Mouse (Mus musculus) stomach, adult 2 months (tissue): ENCODE data around the gene Sdr16c6. TPM values are rescaled to one million over a fixed set of nuclear protein-coding genes. Genes with fewer than 3 reads are reported as not detected.

Experiments used
- polyA plus RNA-seq: library from polyadenylated mRNA; depleted of rRNA; stranded (reverse); fragments of >200 nt; gene quantifications from 2 replicates; pipeline ENCODE4 v1.2.3, GENCODE M21; 2012; rRNA removed

Gene Sdr16c6
- polyA plus RNA-seq: not detected in 2 replicates

DNA sequence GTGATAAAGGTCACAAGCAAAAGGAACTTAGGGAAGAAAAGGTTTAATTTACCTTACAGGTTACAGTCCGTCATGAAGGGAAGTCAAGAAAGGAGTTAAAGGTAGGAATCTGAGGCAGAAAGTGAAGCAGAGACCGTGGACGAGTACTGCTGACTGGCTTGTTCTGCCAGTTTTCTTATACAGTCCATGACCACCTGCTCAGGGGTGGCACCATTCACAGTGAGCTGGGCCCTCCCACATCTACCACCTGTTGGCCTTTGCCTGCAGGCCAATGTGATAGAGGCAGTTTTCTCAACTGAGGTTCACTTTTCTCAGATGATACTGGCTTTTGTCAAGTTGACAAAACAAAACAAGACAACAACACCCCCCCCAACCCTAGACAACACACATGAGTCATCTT lies at the start of gene Sdr16c6:
Gene Sdr16c6, minus strand, starts transcription at position 151 of the 400 bp plus-strand sequence.

Other genes with a start within 250 kb of the Sdr16c6 start
- 982 and 1,176 TPM in 2 replicates for gene Gm11808, start 103.9 kb downstream of the Sdr16c6 start, polyA plus RNA-seq